15 mouse cellular contexts compared by ENCODE assay signal in the genomic region with DNA sequence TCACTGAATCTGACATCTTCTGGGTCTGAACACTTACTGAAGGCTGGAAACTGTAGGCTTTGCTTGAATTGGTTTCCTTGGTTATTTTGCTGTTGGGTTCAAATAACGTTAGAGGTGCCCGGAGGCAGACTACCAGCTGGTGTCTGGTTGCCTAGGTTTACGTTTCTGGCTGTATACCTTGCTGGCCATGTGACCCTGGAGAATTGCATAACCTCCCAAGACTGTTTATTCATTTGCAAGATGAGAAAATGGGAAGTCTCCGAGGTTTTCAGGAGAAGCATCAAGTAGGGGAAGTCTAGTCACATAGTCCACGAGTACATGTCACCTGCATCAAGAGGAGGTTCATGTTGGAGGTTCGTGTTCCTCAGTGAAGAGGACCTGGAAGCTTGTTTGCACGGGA.
DNase-seq lines count a peak whose midpoint lies in the region; ATAC-seq and TF ChIP-seq lines count a peak whose summit lies in the region.
"Had no signal": no experiment of that assay in that cellular context is flagged by ENCODE, and none has a peak within 500 bp of the region (broad histone marks: within the 10 kb centered on the region; RNA-seq: fewer than 3 reads in every experiment).

No protein-coding gene starts in this region.

- 87% methylated on average over 7 of the region's 7 CpGs for WGBS in heart, embryonic 14.5 days
- 84% methylated on average over 7 of the region's 7 CpGs for WGBS in midbrain, embryonic 16.5 days

- H3K4me2 ChIP-seq in heart, embryonic 14.5 days (ENCODE audit: low read length), result no peak overlapping the region
- peak overlapping the region; percentile 99 for H3K4me2 ChIP-seq in myocyte (ENCODE audit: low read depth)
- H3K4me2 ChIP-seq in midbrain, embryonic 16.5 days (ENCODE audit: low read length), result no peak overlapping the region
- H3K4me2 ChIP-seq: liver, embryonic 15.5 days had no signal

- peak overlapping the region; percentile 65 for H3K9ac ChIP-seq in heart, embryonic 14.5 days (ENCODE audit: low read length)
- H3K9ac ChIP-seq in midbrain, embryonic 16.5 days (ENCODE audit: low read depth, low read length), result no peak overlapping the region
- H3K9ac ChIP-seq: liver, embryonic 15.5 days; neural tube, embryonic 15.5 days had no signal

- H3ac ChIP-seq in myocyte (ENCODE audit: control insufficient read depth, insufficient read length), result peak overlapping the region; percentile 21

- H3K4me1 ChIP-seq in heart, embryonic 14.5 days (ENCODE audit: control insufficient read depth in 2 of 2, insufficient read depth in 2 of 2, low read length in 2 of 2), result peaks cover 46 to 59% of the 10 kb centered on the region in 2 experiments
- peaks cover 29% of the 10 kb centered on the region for H3K4me1 ChIP-seq in midbrain, embryonic 16.5 days (ENCODE audit: control insufficient read depth, insufficient read depth, low read length)

- no peak for ATAC-seq in heart, embryonic 14.5 days (ENCODE audit: insufficient number of reproducible peaks, insufficient read depth, low FRiP score, low read depth)
- ATAC-seq in granulocyte monocyte progenitor cell, adult 5-6 weeks (replicated peaks; ENCODE audit: poor library complexity, severe bottlenecking), result peak; percentile 37
- ATAC-seq in midbrain, embryonic 16.5 days, result no peak

- no peak overlapping the region for H3K4me3 ChIP-seq in heart, embryonic 14.5 days (ENCODE audit: control insufficient read depth in 1 of 2, insufficient read depth in 1 of 2, low read depth in 1 of 2, low read length in 2 of 2)
- peak overlapping the region; percentile 12 for H3K4me3 ChIP-seq in myocyte
- H3K4me3 ChIP-seq in midbrain, embryonic 16.5 days (ENCODE audit: low read depth, low read length), result no peak overlapping the region
- H3K4me3 ChIP-seq: heart, embryonic 12.5 days; hindbrain, embryonic 13.5 days; liver, embryonic 15.5 days; neural tube, embryonic 15.5 days had no signal

- no peaks in the 10 kb centered on the region for H3K9me3 ChIP-seq in heart, embryonic 14.5 days (ENCODE audit: control insufficient read depth, low read length)
- no peaks in the 10 kb centered on the region for H3K9me3 ChIP-seq in midbrain, embryonic 16.5 days (replicated peaks; ENCODE audit: control insufficient read depth, low read length, poor library complexity, severe bottlenecking)
- H3K9me3 ChIP-seq: heart, embryonic 12.5 days; hindbrain, embryonic 13.5 days; liver, embryonic 15.5 days; neural tube, embryonic 15.5 days had no signal

- H3K27me3 ChIP-seq in heart, embryonic 14.5 days (ENCODE audit: control insufficient read depth, insufficient read depth, low read length), result no peaks in the 10 kb centered on the region
- no peaks in the 10 kb centered on the region for H3K27me3 ChIP-seq in myocyte (ENCODE audit: control insufficient read depth, insufficient read depth, insufficient read length)
- no peaks in the 10 kb centered on the region for H3K27me3 ChIP-seq in midbrain, embryonic 16.5 days (ENCODE audit: control insufficient read depth, insufficient read depth, low read depth, low read length)
- H3K27me3 ChIP-seq: heart, embryonic 12.5 days; hindbrain, embryonic 13.5 days; liver, embryonic 15.5 days; neural tube, embryonic 15.5 days had no signal

- DNase-seq in heart, postnatal 4 days, result no peak
- peak; percentile 22 for DNase-seq in MN1 (ENCODE audit: low spot score)
- DNase-seq in cerebellum, postnatal 4 days (ENCODE audit: low spot score in 2 of 2), result no peak
- no peak for DNase-seq in cerebellum, adult 18-20 months
- DNase-seq: adrenal gland, adult 8-10 months; layer of hippocampus, adult 9-11 months; lung, postnatal 36 days had no signal

- no peaks in the 10 kb centered on the region for H3K36me3 ChIP-seq in heart, embryonic 14.5 days (ENCODE audit: control insufficient read depth, insufficient read depth, low read length)
- H3K36me3 ChIP-seq in myocyte (ENCODE audit: control insufficient read depth, insufficient read depth), result no peaks in the 10 kb centered on the region
- no peaks in the 10 kb centered on the region for H3K36me3 ChIP-seq in midbrain, embryonic 16.5 days (ENCODE audit: control insufficient read depth, insufficient read depth, low read length)
- H3K36me3 ChIP-seq: heart, embryonic 12.5 days; hindbrain, embryonic 13.5 days; liver, embryonic 15.5 days; neural tube, embryonic 15.5 days had no signal

- TF ChIP-seq POLR2A in myocyte (IDR thresholded peaks at IDR 0.05; ENCODE audit: insufficient read length, low read depth), result no peak

- H3K79me2 ChIP-seq in myocyte (ENCODE audit: control insufficient read depth, insufficient read depth), result no peaks in the 10 kb centered on the region

- peak overlapping the region in 1 of 2 experiments; percentile 78; a peak in 1 of 4 replicates for H3K27ac ChIP-seq in heart, embryonic 14.5 days (replicated peaks in 1 of 2; ENCODE audit: control insufficient read depth in 1 of 2, insufficient read depth in 1 of 2, low read depth in 2 of 2, low read length in 2 of 2)
- no peak overlapping the region for H3K27ac ChIP-seq in midbrain, embryonic 16.5 days (ENCODE audit: low read length)
- H3K27ac ChIP-seq: liver, embryonic 15.5 days had no signal

TF ChIP-seq in myocyte, 11 proteins besides CTCF, POLR2A, EP300 and RAD21:
- no peak for TF ChIP-seq TCF12 (IDR thresholded peaks at IDR 0.05; ENCODE audit: insufficient read depth, poor library complexity, severe bottlenecking)
- no peak for TF ChIP-seq SRF (IDR thresholded peaks at IDR 0.05; ENCODE audit: control insufficient read depth, insufficient read length, low read depth)
- TF ChIP-seq CEBPB (IDR thresholded peaks at IDR 0.05; ENCODE audit: insufficient read depth, poor library complexity, severe bottlenecking), result peak; percentile 60; the same call in 1 of the 2 replicates
- TF ChIP-seq USF1 (IDR thresholded peaks at IDR 0.05; ENCODE audit: low read depth), result peak; percentile 54
TF ChIP-seq in myocyte: peak in this region for 2.
